Comparison of ENCODE assay signal across 8 mouse cellular contexts in the genomic region with DNA sequence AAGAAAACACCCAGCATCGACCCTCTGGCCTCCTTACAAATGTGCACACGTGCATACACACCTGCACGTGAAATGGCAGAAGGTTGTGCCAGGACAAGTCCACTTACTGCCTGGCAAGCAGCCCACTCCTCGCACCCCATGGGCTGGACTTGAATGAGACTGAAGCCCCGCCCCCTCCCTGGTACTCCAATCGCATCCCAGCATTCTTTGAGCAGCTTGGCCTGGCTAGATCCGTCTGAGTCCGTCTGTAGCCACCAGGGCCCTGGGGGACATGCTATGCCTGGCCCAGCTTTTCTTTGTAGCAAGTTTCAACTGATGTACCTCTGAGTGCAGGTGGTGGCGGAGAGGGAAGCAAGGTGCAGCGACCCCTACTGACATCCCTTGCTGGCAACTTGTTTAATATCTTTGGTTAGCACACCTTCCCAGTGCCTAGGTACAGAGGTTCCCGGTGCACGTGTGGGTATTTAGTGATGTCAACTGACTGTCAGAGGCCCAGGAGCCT. TPM values are rescaled to one million over a fixed set of nuclear protein-coding genes. Genes with fewer than 3 reads are reported as not detected.
DNase-seq lines count a peak whose midpoint lies in the region; ATAC-seq and TF ChIP-seq lines count a peak whose summit lies in the region.

No protein-coding gene starts in this region.

- no peaks in the 10 kb centered on the region for H3K9me3 ChIP-seq in heart, embryonic 16.5 days (replicated peaks; ENCODE audit: control insufficient read depth, low read length)
- no peaks in the 10 kb centered on the region for H3K9me3 ChIP-seq in limb, embryonic 10.5 days (replicated peaks)
- H3K9me3 ChIP-seq in stomach, postnatal 0 days (ENCODE audit: control insufficient read depth, low read length), result no peaks in the 10 kb centered on the region

- peak; percentile 62; the same call in 1 of the 2 replicates for TF ChIP-seq CTCF in stomach, postnatal 0 days (IDR thresholded peaks at IDR 0.05; ENCODE audit: low read depth)
- TF ChIP-seq CTCF in cerebellum, adult 2 months (IDR thresholded peaks at IDR 0.05; ENCODE audit: borderline replicate concordance, insufficient read depth, low read depth, low read length), result no peak

- 10% methylated on average over 12 of the region's 12 CpGs for WGBS in heart, embryonic 16.5 days
- 12% methylated on average over 12 of the region's 12 CpGs for WGBS in limb, embryonic 10.5 days
- 8% methylated on average over 12 of the region's 12 CpGs for WGBS in stomach, postnatal 0 days
- WGBS in cerebellum, adult 2 months, result 12% methylated on average over 12 of the region's 12 CpGs

- peaks cover 27% of the 10 kb centered on the region for H3K4me1 ChIP-seq in heart, embryonic 16.5 days (ENCODE audit: control insufficient read depth, insufficient read depth, low read length)
- peaks cover 24% of the 10 kb centered on the region for H3K4me1 ChIP-seq in limb, embryonic 10.5 days
- 0 out of 2 replicates have a peak, but pooled peaks cover 2% of the 10 kb centered on the region for H3K4me1 ChIP-seq in stomach, postnatal 0 days (replicated peaks; ENCODE audit: control insufficient read depth, insufficient read depth)
- no peaks in the 10 kb centered on the region for H3K4me1 ChIP-seq in cerebellum, adult 2 months (ENCODE audit: control insufficient read depth, insufficient read depth, low read length)

- peak overlapping the region; percentile 41 for H3K4me2 ChIP-seq in heart, embryonic 16.5 days (ENCODE audit: low read depth, low read length)
- no peak overlapping the region for H3K4me2 ChIP-seq in stomach, postnatal 0 days (replicated peaks; ENCODE audit: low read depth)

- peaks cover 22% of the 10 kb centered on the region for H3K36me3 ChIP-seq in heart, embryonic 16.5 days (ENCODE audit: control insufficient read depth, insufficient read depth)
- peaks cover 24% of the 10 kb centered on the region for H3K36me3 ChIP-seq in limb, embryonic 10.5 days
- peaks cover 21% of the 10 kb centered on the region for H3K36me3 ChIP-seq in stomach, postnatal 0 days (ENCODE audit: control insufficient read depth, insufficient read depth, low read length)

- peak; percentile 76 for DNase-seq in left cerebral cortex, postnatal 4 days
- no peak for DNase-seq in left cerebral cortex, adult 18-20 months (ENCODE audit: low spot score in 2 of 2)
- DNase-seq in embryo, embryonic 10.5 days (ENCODE audit: low spot score), result peak; percentile 86
- DNase-seq in limb, embryonic 10.5 days (ENCODE audit: low spot score), result peak; percentile 72
- DNase-seq in mesoderm, embryonic 11.5 days (ENCODE audit: low read depth, low spot score), result peak; percentile 72
- peak; percentile 84 for DNase-seq in stomach, postnatal 0 days (ENCODE audit: low spot score)
- no peak for DNase-seq in cerebellum, adult 2 months

- TF ChIP-seq EP300 in stomach, postnatal 0 days (optimal IDR thresholded peaks at IDR 0.05), result no peak

- peak overlapping the region; percentile 75 for H3K27ac ChIP-seq in heart, embryonic 16.5 days (ENCODE audit: low read length)
- peak overlapping the region; percentile 59 for H3K27ac ChIP-seq in limb, embryonic 10.5 days
- H3K27ac ChIP-seq in stomach, postnatal 0 days (replicated peaks), result peak overlapping the region; percentile 5; the same call in 1 of the 2 replicates
- H3K27ac ChIP-seq in cerebellum, adult 2 months (ENCODE audit: insufficient read depth, low read length), result no peak overlapping the region

- 0 out of 2 replicates have a peak overlapping the region, but pooled peaks have one; percentile 42 for H3K9ac ChIP-seq in heart, embryonic 16.5 days (ENCODE audit: low read length)
- H3K9ac ChIP-seq in stomach, postnatal 0 days (ENCODE audit: low read length), result 0 out of 2 replicates have a peak overlapping the region, but pooled peaks have one; percentile 43

- H3K27me3 ChIP-seq in heart, embryonic 16.5 days (ENCODE audit: control insufficient read depth, insufficient read depth, low read length), result no peaks in the 10 kb centered on the region
- H3K27me3 ChIP-seq in limb, embryonic 10.5 days (ENCODE audit: low read depth, poor library complexity, severe bottlenecking), result no peaks in the 10 kb centered on the region
- no peaks in the 10 kb centered on the region for H3K27me3 ChIP-seq in stomach, postnatal 0 days (ENCODE audit: control insufficient read depth, insufficient read depth, low read length)
- H3K27me3 ChIP-seq in cerebellum, adult 2 months (ENCODE audit: control insufficient read depth, insufficient read depth, low read length), result no peaks in the 10 kb centered on the region

- intact Hi-C loops in left cerebral cortex, postnatal 4 days (cut with DNase I), result no loop called here

- no peak for TF ChIP-seq POLR2A in cerebellum, adult 2 months (IDR thresholded peaks at IDR 0.05; ENCODE audit: borderline replicate concordance, insufficient read depth, low read length)

- peak; percentile 69 for ATAC-seq in heart, embryonic 16.5 days (replicated peaks; ENCODE audit: extremely low read depth, insufficient read depth, low FRiP score)
- peak; percentile 31 for ATAC-seq in stomach, postnatal 0 days (ENCODE audit: low FRiP score, low TSS enrichment)

- H3K4me3 ChIP-seq in heart, embryonic 16.5 days (ENCODE audit: low read length), result no peak overlapping the region
- peak overlapping the region; percentile 18 for H3K4me3 ChIP-seq in limb, embryonic 10.5 days
- H3K4me3 ChIP-seq in stomach, postnatal 0 days (ENCODE audit: low read depth, low read length), result no peak overlapping the region
- H3K4me3 ChIP-seq in cerebellum, adult 2 months (replicated peaks; ENCODE audit: insufficient read depth, low read depth, low read length), result no peak overlapping the region

RNA-seq across cellular contexts. Expression of a gene that starts 12.3 kb away (rescaled TPM):
- 10 to 100 TPM in 1 of 2 experiments, 1 to 10 TPM in 1; 8.4 to 11.1 TPM for total RNA-seq in left cerebral cortex, postnatal 4 days (2021)
- 1 to 10 TPM; 8.9 to 9.2 TPM for total RNA-seq in left cerebral cortex, adult 18-20 months (2021)
- 22.1 and 24.9 TPM in 2 replicates for polyA plus RNA-seq in heart, embryonic 16.5 days (2015; fragmentation: Nextera tagmentation; extraction: Ambion mirVana)
- polyA plus RNA-seq in limb, embryonic 10.5 days (2016; fragmentation: Nextera tagmentation; extraction: Ambion mirVana), result 7.1 and 8.1 TPM in 2 replicates
- polyA plus RNA-seq in stomach, postnatal 0 days (2015; fragmentation: Nextera tagmentation; extraction: Ambion mirVana), result 19.4 TPM in 2 replicates
- polyA plus RNA-seq in cerebellum, adult 2 months (2012; rRNA removed), result 6.8 and 7.8 TPM in 2 replicates

RNA-seq across cellular contexts. Expression of a gene that starts 16.1 kb away (rescaled TPM):
- total RNA-seq in left cerebral cortex, postnatal 4 days (2021), result under 1 TPM; 0.08 to 0.54 TPM
- total RNA-seq in left cerebral cortex, adult 18-20 months (2021), result under 1 TPM; 0.35 to 0.53 TPM
- polyA plus RNA-seq in heart, embryonic 16.5 days (2015; fragmentation: Nextera tagmentation; extraction: Ambion mirVana), result 0.46 and 1.3 TPM in 2 replicates
- 2.1 and 2.2 TPM in 2 replicates for polyA plus RNA-seq in limb, embryonic 10.5 days (2016; fragmentation: Nextera tagmentation; extraction: Ambion mirVana)
- 72.0 and 84.3 TPM in 2 replicates for polyA plus RNA-seq in stomach, postnatal 0 days (2015; fragmentation: Nextera tagmentation; extraction: Ambion mirVana)
- 0.54 and 0.71 TPM in 2 replicates for polyA plus RNA-seq in cerebellum, adult 2 months (2012; rRNA removed)

RNA-seq across cellular contexts. Expression of a gene that starts 22.6 kb away (rescaled TPM):
- not detected for total RNA-seq in left cerebral cortex, postnatal 4 days (2021)
- not detected for total RNA-seq in left cerebral cortex, adult 18-20 months (2021)
- not detected in 2 replicates for polyA plus RNA-seq in heart, embryonic 16.5 days (2015; fragmentation: Nextera tagmentation; extraction: Ambion mirVana)
- not detected in 2 replicates for polyA plus RNA-seq in limb, embryonic 10.5 days (2016; fragmentation: Nextera tagmentation; extraction: Ambion mirVana)
- polyA plus RNA-seq in stomach, postnatal 0 days (2015; fragmentation: Nextera tagmentation; extraction: Ambion mirVana), result not detected in 2 replicates
- polyA plus RNA-seq in cerebellum, adult 2 months (2012; rRNA removed), result not detected in 2 replicates

RNA-seq across cellular contexts. Expression of a gene that starts 23.0 kb away (rescaled TPM):
- 10 to 100 TPM; 26.0 to 27.4 TPM for total RNA-seq in left cerebral cortex, postnatal 4 days (2021)
- total RNA-seq in left cerebral cortex, adult 18-20 months (2021), result 10 to 100 TPM; 19.3 TPM
- polyA plus RNA-seq in heart, embryonic 16.5 days (2015; fragmentation: Nextera tagmentation; extraction: Ambion mirVana), result 43.3 and 44.6 TPM in 2 replicates
- 89.9 and 116 TPM in 2 replicates for polyA plus RNA-seq in limb, embryonic 10.5 days (2016; fragmentation: Nextera tagmentation; extraction: Ambion mirVana)
- 50.6 and 51.0 TPM in 2 replicates for polyA plus RNA-seq in stomach, postnatal 0 days (2015; fragmentation: Nextera tagmentation; extraction: Ambion mirVana)
- polyA plus RNA-seq in cerebellum, adult 2 months (2012; rRNA removed), result 33.9 and 36.3 TPM in 2 replicates

RNA-seq across cellular contexts. Expression of a gene that starts 28.2 kb away (rescaled TPM):
- total RNA-seq in left cerebral cortex, postnatal 4 days (2021), result 100 to 1,000 TPM in 1 of 2 experiments, 10 to 100 TPM in 1; 93.1 to 108 TPM
- 100 to 1,000 TPM in 1 of 2 experiments, 10 to 100 TPM in 1; 96.3 to 103 TPM for total RNA-seq in left cerebral cortex, adult 18-20 months (2021)
- polyA plus RNA-seq in heart, embryonic 16.5 days (2015; fragmentation: Nextera tagmentation; extraction: Ambion mirVana), result 16.9 and 20.2 TPM in 2 replicates
- polyA plus RNA-seq in limb, embryonic 10.5 days (2016; fragmentation: Nextera tagmentation; extraction: Ambion mirVana), result 42.5 and 43.7 TPM in 2 replicates
- polyA plus RNA-seq in stomach, postnatal 0 days (2015; fragmentation: Nextera tagmentation; extraction: Ambion mirVana), result 7.9 and 8.0 TPM in 2 replicates
- 64.4 and 70.8 TPM in 2 replicates for polyA plus RNA-seq in cerebellum, adult 2 months (2012; rRNA removed)

Comparison
In these comparisons a context has a peak if more than half of its experiments do, and no peak if none do; other contexts are left out.
1. DNase-seq: peak in left cerebral cortex, postnatal 4 days (single experiment), embryo, embryonic 10.5 days (single experiment), limb, embryonic 10.5 days (single experiment), mesoderm, embryonic 11.5 days (single experiment) and stomach, postnatal 0 days (single experiment); none in left cerebral cortex, adult 18-20 months (0 of 2) and cerebellum, adult 2 months (0 of 2).
2. RNA of a gene that starts 16.1 kb away (polyA plus RNA-seq): 72.0 to 84.3 TPM in stomach, postnatal 0 days; 2.1 to 2.2 TPM in limb, embryonic 10.5 days, 0.54 to 0.71 TPM in cerebellum, adult 2 months and 0.46 to 1.3 TPM in heart, embryonic 16.5 days; every median in the first group is over 10 times any median in the second.